Mouse (Mus musculus): Measurements from ENCODE around the gene Gcdh. TPM values are rescaled to one million over a fixed set of nuclear protein-coding genes. Genes with fewer than 3 reads are reported as not detected.

Gcdh gene
- total RNA-seq, 2 experiments from 2014 or later = 21.1 to 24.1 TPM

DNA sequence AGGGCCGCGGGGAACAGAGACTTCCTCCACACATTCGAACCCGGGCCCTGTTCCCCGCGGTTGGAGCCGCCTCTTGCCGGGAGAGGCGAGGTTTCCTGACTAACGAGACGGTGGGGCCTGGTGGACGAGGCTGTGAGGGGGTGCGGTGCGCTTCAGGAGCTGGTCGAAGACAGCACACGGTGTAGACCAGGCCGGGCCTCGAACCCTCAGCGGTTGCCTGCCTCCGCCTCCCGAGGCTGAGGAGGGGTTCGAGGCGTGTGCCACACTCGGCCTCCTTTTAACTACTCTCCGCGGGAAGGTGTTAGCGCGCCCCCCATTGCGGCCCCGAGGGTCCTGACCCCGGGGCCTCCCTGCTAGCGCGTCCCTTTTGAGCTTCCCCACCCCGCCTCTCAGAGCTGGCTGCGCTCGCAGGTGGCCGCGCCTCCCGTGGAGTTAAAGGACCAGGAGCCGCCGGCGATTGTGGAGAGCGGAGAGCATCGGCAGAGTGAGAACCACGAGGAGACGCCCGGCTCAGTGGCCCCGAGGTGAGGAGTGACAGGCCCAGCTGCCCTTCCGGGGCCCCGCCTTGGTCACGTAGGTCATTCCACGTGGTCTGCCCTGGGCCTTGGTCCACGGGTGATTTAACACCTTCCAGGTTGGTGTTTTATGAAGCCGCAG lies 21.3 kb downstream of the Gcdh start:
- DNase-seq = peak; percentile 40

GRCm38 (mm10) chr8:84871376-84872308 lies 22.1 kb downstream of the Gcdh start, which contains the start of gene Syce2:
Gene Syce2 (plus strand): TSS chr8:84872111.
- peak; percentile 81 for DNase-seq

DNA sequence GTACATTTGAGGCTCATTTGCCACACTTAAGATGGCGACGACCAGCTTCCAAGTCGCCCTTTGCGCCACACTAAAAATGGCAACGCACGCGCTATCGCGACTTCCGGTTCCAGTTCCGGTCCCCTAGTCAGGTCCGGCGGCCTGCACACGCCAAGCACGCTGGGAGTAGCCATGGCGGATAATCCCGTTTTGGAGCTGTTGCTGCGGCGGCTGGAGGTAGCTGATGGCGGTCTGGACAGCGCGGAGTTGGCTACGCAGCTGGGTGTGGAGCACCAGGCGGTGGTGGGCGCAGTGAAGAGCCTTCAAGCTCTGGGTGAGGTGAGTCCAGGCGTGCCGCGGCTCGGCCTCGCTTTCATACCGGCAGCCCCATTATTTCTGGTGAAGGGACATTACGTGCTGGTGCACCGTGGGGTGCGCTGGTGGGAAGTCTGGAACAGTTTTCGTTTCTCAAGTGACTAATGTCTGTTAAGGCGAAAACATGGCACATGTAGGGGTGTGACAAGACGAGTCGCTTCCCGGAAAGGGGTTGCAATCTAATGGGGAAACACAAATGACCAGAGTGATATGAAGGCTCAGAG lies 36.8 kb downstream of the Gcdh start, which contains the start of gene Farsa:
Gene Farsa (plus strand): TSS at position 126 of the 578 bp plus-strand sequence.
- peak; percentile 91 for DNase-seq

DNA sequence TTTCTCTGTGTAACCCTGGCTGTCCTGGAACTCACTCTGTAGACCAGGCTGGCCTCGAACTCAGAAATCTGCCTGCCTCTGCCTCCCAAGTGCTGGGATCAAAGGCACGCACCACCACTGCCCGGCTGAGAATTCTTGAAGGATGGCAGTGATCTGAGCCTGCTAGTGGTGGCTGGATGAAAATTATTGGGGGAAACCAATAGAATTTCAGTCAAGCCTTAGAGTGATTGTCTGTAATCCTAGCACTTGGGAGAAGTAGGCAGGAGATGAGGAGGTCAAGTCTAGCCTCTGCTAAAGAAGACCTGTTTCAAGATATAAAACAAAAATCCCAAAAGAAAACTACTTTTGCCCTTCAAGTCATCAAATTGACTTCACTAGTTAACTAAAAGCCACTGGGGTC lies 37.3 kb downstream of the Gcdh start:
- no peak for DNase-seq

- DNase-seq = no peak
Measured at GRCm38 (mm10) chr8:84847684-84848435, 45.9 kb downstream of the Gcdh start.

- DNase-seq = peak; percentile 97
Measured at GRCm38 (mm10) chr8:84846722-84847572, 46.8 kb downstream of the Gcdh start, which contains the start of gene Calr. Gene Calr (minus strand): TSS chr8:84846934.

- DNase-seq = no peak
Measured at GRCm38 (mm10) chr8:84846094-84846721, 47.5 kb downstream of the Gcdh start.

DNA sequence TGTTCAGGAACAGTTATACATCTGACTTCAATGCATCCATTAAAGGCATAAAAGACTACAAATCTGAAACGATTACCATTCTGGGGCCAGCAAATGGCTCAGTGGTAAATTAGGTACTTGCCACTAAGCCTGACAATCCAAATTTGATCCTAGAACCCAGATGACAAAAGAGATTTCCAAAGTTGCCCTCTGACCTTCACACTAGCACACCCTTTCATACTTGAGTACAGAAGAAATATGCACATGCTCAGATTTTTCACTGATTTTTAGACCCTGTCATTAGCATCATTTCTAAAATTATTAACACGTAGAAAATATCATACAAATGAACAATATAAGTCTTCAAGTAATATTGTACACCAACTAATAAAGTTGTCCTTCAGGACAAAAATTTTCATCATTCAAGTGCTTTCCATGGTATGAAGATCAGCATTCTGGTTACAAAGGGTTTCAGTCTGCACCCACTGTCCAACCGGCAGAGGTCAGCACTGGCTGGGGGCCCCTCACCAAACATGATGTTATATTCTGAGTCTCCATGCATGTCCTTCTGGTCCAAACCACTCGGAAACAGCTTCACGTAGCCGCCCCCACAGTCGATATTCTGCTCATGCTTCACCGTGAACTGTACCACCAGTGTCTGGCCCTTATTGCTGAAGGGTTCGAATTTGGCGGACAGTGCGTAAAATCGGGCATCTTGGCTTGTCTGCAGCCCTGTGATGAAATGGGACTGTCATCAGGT lies 48.2 kb downstream of the Gcdh start:
- DNase-seq = no peak

- no peak for DNase-seq
Measured at GRCm38 (mm10) chr8:84844397-84845070, 49.2 kb downstream of the Gcdh start.

GRCm38 (mm10) chr8:84841514-84841913 lies 52.2 kb downstream of the Gcdh start:
- no peak for DNase-seq

DNA sequence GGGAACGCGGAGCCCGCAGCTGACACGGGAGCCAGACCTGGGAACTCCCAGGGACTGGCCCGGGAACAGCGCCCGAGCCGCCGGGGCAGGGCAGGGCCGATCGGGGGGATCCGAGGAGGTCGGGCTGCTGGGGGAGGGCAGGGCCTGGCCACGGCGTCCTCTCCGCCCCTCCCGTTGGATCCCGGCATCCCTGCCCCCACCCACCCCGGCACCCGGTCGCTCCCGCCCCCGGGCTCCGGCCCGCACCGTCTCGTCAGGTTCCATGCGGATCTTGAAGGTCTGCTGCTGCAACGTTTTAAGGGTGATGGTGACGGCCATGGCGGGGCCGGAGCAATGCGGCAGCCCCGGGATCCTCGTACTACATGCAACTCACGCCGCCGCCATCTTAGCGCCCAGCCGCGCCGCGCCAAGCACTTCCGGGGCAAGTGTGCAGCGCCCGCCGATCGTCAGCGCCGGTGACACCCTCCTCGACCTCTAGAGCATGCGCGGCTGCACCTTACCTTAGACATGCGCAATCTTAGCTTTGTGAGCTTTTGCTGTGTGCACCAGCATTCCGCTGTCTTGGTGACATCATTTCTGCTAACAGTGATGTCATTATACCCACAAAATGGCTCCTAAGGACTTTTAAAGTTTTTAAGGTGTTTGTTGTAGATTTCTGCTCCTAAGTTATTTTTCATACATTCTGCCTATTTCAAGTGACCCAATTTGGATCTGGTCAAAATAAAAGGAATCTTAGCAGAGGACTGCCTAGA lies 53.3 kb downstream of the Gcdh start, which contains the start of gene Rad23a:
Gene Rad23a (minus strand): TSS at position 418 of the 752 bp plus-strand sequence.
- peak; percentile 86 for DNase-seq

GRCm38 (mm10) chr8:84839875-84840247 lies 53.9 kb downstream of the Gcdh start:
- no peak for DNase-seq

DNA sequence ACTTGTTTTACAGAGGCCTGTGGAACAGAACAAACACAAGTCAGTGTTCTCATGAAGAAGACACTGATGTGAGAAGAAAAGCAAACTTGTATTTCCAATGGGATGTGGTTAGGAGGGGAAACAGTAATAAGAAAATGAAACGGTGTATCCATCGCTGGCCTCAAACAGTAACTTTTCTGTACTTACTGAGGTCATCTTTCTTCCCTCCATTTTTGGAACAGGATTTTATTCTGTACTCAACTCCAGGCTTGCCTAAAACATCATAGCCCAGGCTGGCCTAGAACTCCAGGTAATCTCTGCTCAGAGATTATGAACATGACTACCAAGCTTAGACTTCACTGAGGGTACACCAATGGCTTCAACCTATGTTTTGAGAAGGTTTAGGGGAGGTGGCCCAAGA lies 54.3 kb downstream of the Gcdh start:
- DNase-seq = no peak

- no peak for DNase-seq
Measured at GRCm38 (mm10) chr8:84838513-84838912, 55.2 kb downstream of the Gcdh start.

DNA sequence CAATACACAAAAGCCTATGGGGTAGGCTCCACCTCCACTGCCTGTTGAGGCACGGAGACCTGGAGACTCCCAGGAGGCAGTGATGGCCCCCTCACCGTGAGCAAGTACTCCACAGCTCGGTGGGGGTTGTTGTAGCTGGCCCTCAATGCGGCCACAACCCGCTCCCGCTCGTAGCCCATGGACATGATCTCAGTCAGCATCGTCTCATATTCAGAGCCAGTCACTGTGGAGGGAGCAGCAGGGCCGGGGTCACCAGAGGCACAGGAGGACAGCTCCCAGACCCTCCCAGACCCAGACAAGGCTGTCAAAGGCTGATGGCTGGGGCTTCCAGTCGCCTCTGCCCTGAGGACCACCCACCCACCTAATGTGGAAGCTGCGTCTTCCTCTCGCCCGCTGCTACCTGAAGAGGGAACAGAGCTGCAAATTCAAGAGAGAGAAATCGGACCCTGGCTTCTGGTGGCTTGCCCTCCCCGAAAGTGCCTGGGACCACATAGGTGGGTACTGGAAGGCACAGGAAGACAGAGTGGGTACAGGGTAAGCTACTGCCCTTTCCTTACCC lies 55.7 kb downstream of the Gcdh start:
- DNase-seq = no peak

DNA sequence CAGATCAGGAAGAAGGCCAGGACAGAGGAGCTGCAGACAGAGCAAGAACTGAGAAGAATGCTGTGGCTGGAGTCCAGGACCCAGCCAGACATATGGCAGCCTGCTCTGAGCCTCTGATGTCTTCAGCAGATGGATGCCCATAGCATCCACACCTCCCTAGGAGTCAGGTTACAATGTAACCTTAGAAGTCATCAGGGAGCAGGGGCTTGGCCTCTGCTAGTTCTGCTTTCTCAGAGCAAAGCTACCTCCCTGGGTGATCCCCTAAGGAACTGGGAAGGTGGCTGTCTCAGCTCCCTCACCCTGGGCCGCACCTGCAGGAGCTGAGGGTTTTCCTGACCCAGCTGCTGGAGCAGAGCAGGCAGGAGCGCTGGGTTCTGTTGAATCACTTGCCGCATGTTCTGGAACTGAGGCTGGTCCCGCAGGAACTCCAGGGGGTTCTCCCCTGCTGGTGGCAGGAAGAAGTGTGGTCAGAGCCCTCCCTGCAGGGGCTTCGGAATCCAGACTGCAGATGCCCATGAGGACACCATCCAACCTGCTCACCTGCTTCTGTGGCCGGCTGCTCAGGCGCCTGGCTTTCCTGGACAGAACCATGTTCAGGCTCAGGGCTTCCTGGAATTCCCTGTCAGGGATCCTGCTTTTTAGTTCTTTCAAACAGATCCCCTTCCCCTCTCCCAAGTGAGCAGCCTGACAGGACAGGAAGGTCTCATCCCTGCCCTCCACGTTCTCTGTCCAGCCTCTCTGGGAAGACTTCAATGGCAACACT lies 56.4 kb downstream of the Gcdh start:
- DNase-seq = no peak
